Comparison of ENCODE assay signal across 8 mouse cellular contexts in the genomic region with DNA sequence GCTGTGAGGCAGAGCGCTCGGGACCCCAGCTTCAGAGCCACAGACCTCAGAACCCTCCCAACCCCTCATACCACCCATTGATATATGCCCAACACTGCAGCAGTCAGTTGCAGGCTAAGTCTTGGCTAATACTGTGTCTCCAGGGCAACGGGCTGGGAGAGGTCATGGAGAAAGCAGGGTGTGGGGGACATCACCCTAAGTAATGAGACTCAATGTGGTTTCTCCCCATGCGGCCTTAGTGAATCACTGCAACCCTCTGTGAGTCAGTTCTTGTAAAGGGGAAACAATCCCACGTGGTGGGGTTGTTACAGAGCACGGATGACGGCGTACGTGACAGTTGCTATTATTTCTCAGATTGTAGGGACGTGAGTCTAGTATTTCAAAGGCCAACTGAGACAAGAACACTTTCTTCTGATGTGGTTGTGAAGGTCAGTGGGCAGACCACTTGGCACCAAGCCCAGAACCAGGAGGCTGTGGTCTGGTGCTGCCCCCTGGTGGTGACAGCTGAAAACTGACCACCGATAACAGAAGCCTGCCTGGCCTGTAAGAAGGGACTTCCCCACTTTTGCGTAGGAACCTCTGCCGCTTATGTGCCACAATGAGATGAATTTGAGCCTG. TPM values are rescaled to one million over a fixed set of nuclear protein-coding genes. Genes with fewer than 3 reads are reported as not detected.
DNase-seq lines count a peak whose midpoint lies in the region; ATAC-seq and TF ChIP-seq lines count a peak whose summit lies in the region.

No protein-coding gene starts in this region.

- DNase-seq in 3T3-L1 (ENCODE audit: low read depth, low spot score) = peak; percentile 94
- peak; percentile 90 for DNase-seq in adrenal gland, adult 8-10 months
- peak; percentile 73 for DNase-seq in embryo, embryonic 9.5 days (ENCODE audit: extremely low spot score)
- DNase-seq in kidney, adult 8-10 months = peak; percentile 68 to 86
- DNase-seq in limb, embryonic 14.5 days (ENCODE audit: low spot score) = peak; percentile 69
- DNase-seq in spleen, postnatal 36 days (ENCODE audit: low spot score in 2 of 2) = peak; percentile 74 to 79

- H3K79me2 ChIP-seq in myocyte (ENCODE audit: control insufficient read depth, insufficient read depth) = peaks cover 6% of the 10 kb centered on the region

- no peak for TF ChIP-seq POLR2A in limb, embryonic 14.5 days (IDR thresholded peaks at IDR 0.05; ENCODE audit: borderline replicate concordance, extremely low read depth, insufficient read depth, insufficient read length)
- no peak for TF ChIP-seq POLR2A in myocyte (IDR thresholded peaks at IDR 0.05; ENCODE audit: insufficient read length, low read depth)

- no peak overlapping the region for H3K27ac ChIP-seq in limb, embryonic 14.5 days (replicated peaks; ENCODE audit: low read depth, low read length)

- no peaks in the 10 kb centered on the region for H3K27me3 ChIP-seq in limb, embryonic 14.5 days (ENCODE audit: control insufficient read depth, insufficient read depth, low read length)
- H3K27me3 ChIP-seq in myocyte (ENCODE audit: control insufficient read depth, insufficient read depth, insufficient read length) = no peaks in the 10 kb centered on the region

- 49% methylated on average over 13 of the region's 13 CpGs for WGBS in limb, embryonic 14.5 days

- ATAC-seq in granulocyte monocyte progenitor cell, adult 5-6 weeks (replicated peaks; ENCODE audit: poor library complexity, severe bottlenecking) = peak; percentile 79
- peak; percentile 25; the same call in 1 of the 2 replicates for ATAC-seq in limb, embryonic 14.5 days (ENCODE audit: low FRiP score, low read depth)

- H3K4me2 ChIP-seq in limb, embryonic 14.5 days (replicated peaks; ENCODE audit: low read depth, low read length, severe bottlenecking) = no peak overlapping the region
- peak overlapping the region; percentile 18 for H3K4me2 ChIP-seq in myocyte (ENCODE audit: low read depth)

- H3K36me3 ChIP-seq in limb, embryonic 14.5 days (ENCODE audit: control insufficient read depth, insufficient read depth, low read length) = peaks cover 39% of the 10 kb centered on the region
- peaks cover 9% of the 10 kb centered on the region for H3K36me3 ChIP-seq in myocyte (ENCODE audit: control insufficient read depth, insufficient read depth)

- no peak overlapping the region for H3ac ChIP-seq in myocyte (ENCODE audit: control insufficient read depth, insufficient read length)

- no peak overlapping the region for H3K9ac ChIP-seq in limb, embryonic 14.5 days (ENCODE audit: low read depth, low read length, severe bottlenecking)

- no peak overlapping the region for H3K4me3 ChIP-seq in limb, embryonic 14.5 days (replicated peaks; ENCODE audit: low read length)
- H3K4me3 ChIP-seq in myocyte = no peak overlapping the region

- no peaks in the 10 kb centered on the region for H3K9me3 ChIP-seq in limb, embryonic 14.5 days (ENCODE audit: control insufficient read depth, low read length)

- peaks cover 3% of the 10 kb centered on the region; the same call in 1 of the 2 replicates for H3K4me1 ChIP-seq in limb, embryonic 14.5 days (ENCODE audit: control insufficient read depth, insufficient read depth, low read length)

TF ChIP-seq in myocyte, 11 proteins besides CTCF, POLR2A, EP300 and RAD21:
- TF ChIP-seq POLR2AphosphoS2 (IDR thresholded peaks at IDR 0.05; ENCODE audit: insufficient read length, low read depth) (no peak), USF1 (IDR thresholded peaks at IDR 0.05; ENCODE audit: low read depth) (peak; percentile 85), MYOD1 (IDR thresholded peaks at IDR 0.05; ENCODE audit: control insufficient read depth in 1 of 3, insufficient read length in 2 of 3, low read depth in 2 of 3) (peak in 1 of 3 experiments; percentile 57), MAX (IDR thresholded peaks at IDR 0.05; ENCODE audit: low read depth) (peak; percentile 76), MYOG (IDR thresholded peaks at IDR 0.05; ENCODE audit: control insufficient read depth in 1 of 3, insufficient read depth in 1 of 3, insufficient read length in 2 of 3, low read depth in 2 of 3) (peak in 1 of 3 experiments; percentile 68), TCF3 (IDR thresholded peaks at IDR 0.05; ENCODE audit: insufficient read length, low read depth) (no peak), REST (IDR thresholded peaks at IDR 0.05; ENCODE audit: insufficient read depth, insufficient read length) (no peak)

RNA-seq across cellular contexts. Expression of a gene that starts 10.3 kb away (rescaled TPM):
- 10 to 100 TPM; 44.8 to 81.7 (median 62.8) TPM for total RNA-seq in adrenal gland, adult 8-10 months (2022)
- total RNA-seq in granulocyte monocyte progenitor cell, adult 5-6 weeks (2014; fragmentation: Nextera tagmentation) = 24.3 and 26.4 TPM in 2 replicates
- total RNA-seq in granulocyte monocyte progenitor cell, adult 5-6 weeks (2017) = 22.3 and 22.4 TPM in 2 replicates
- polyA plus RNA-seq in limb, embryonic 14.5 days (2012; rRNA removed) = 71.3 and 93.1 TPM in 2 replicates
- polyA plus RNA-seq in limb, embryonic 14.5 days (2014; fragmentation: Nextera tagmentation; extraction: Ambion mirVana) = 67.1 and 71.4 TPM in 2 replicates
- 180 TPM for polyA plus RNA-seq in myocyte (2012; fragmentation: generic; extraction: Trizol)

RNA-seq across cellular contexts. Expression of a gene that starts 18.2 kb away (rescaled TPM):
- total RNA-seq in adrenal gland, adult 8-10 months (2022) = 10 to 100 TPM; 55.5 to 58.6 (median 58.0) TPM
- total RNA-seq in granulocyte monocyte progenitor cell, adult 5-6 weeks (2014; fragmentation: Nextera tagmentation) = 52.5 and 96.9 TPM in 2 replicates
- 44.6 and 48.6 TPM in 2 replicates for total RNA-seq in granulocyte monocyte progenitor cell, adult 5-6 weeks (2017)
- 67.4 and 81.1 TPM in 2 replicates for polyA plus RNA-seq in limb, embryonic 14.5 days (2012; rRNA removed)
- polyA plus RNA-seq in limb, embryonic 14.5 days (2014; fragmentation: Nextera tagmentation; extraction: Ambion mirVana) = 60.2 and 61.5 TPM in 2 replicates
- 124 TPM for polyA plus RNA-seq in myocyte (2012; fragmentation: generic; extraction: Trizol)

RNA-seq across cellular contexts. Expression of a gene that starts 43.0 kb away (rescaled TPM):
- total RNA-seq in adrenal gland, adult 8-10 months (2022) = 10 to 100 TPM in 2 of 4 experiments, 1 to 10 TPM in 2; 3.0 to 97.4 (median 38.5) TPM
- 6.8 and 9.0 TPM in 2 replicates for total RNA-seq in granulocyte monocyte progenitor cell, adult 5-6 weeks (2014; fragmentation: Nextera tagmentation)
- total RNA-seq in granulocyte monocyte progenitor cell, adult 5-6 weeks (2017) = 3.0 and 5.7 TPM in 2 replicates
- polyA plus RNA-seq in limb, embryonic 14.5 days (2012; rRNA removed) = 2.1 and 2.6 TPM in 2 replicates
- polyA plus RNA-seq in limb, embryonic 14.5 days (2014; fragmentation: Nextera tagmentation; extraction: Ambion mirVana) = 2.2 and 2.8 TPM in 2 replicates
- polyA plus RNA-seq in myocyte (2012; fragmentation: generic; extraction: Trizol) = 2.2 TPM

RNA-seq across cellular contexts. Expression of a gene that starts 57.7 kb away (rescaled TPM):
- 1 to 10 TPM; 2.8 to 5.9 (median 5.0) TPM for total RNA-seq in adrenal gland, adult 8-10 months (2022)
- not detected in 2 replicates for total RNA-seq in granulocyte monocyte progenitor cell, adult 5-6 weeks (2014; fragmentation: Nextera tagmentation)
- not detected in 2 replicates for total RNA-seq in granulocyte monocyte progenitor cell, adult 5-6 weeks (2017)
- 7.8 and 11.4 TPM in 2 replicates for polyA plus RNA-seq in limb, embryonic 14.5 days (2012; rRNA removed)
- polyA plus RNA-seq in limb, embryonic 14.5 days (2014; fragmentation: Nextera tagmentation; extraction: Ambion mirVana) = 3.0 and 3.2 TPM in 2 replicates
- not detected for polyA plus RNA-seq in myocyte (2012; fragmentation: generic; extraction: Trizol)
